Mouse (Mus musculus): ENCODE data around the gene Gipr. TPM values are rescaled to one million over a fixed set of nuclear protein-coding genes. Genes with fewer than 3 reads are reported as not detected.
A peak's percentile ranks its signal among the peaks of the same experiment; 100 is the strongest.

The Gipr gene
- 0.27 and 0.43 TPM in 2 replicates for total RNA-seq (2021)
- long read RNA-seq = 0 reads

GRCm38 (mm10) chr7:19165656-19166423 lies at the start of gene Gipr:
Gene Gipr (minus strand): TSS chr7:19166127.
- no peak for DNase-seq

- DNase-seq = no peak
Observed at GRCm38 (mm10) chr7:19214940-19215339, 49.0 kb upstream of the Gipr start.

GRCm38 (mm10) chr7:19214369-19214768 lies 48.4 kb upstream of the Gipr start:
- DNase-seq = no peak

- no peak for DNase-seq
Observed at GRCm38 (mm10) chr7:19213385-19213784, 47.5 kb upstream of the Gipr start.

- DNase-seq = peak; percentile 66
Observed at GRCm38 (mm10) chr7:19211996-19212755, 46.2 kb upstream of the Gipr start, which contains the start of gene Gpr4. Gene Gpr4 (plus strand): TSS chr7:19212538.

GRCm38 (mm10) chr7:19211041-19211675 lies 45.2 kb upstream of the Gipr start:
- DNase-seq = no peak

GRCm38 (mm10) chr7:19210010-19210409 lies 44.1 kb upstream of the Gipr start:
- DNase-seq = no peak

- DNase-seq = no peak
Observed at GRCm38 (mm10) chr7:19209494-19209893, 43.6 kb upstream of the Gipr start.

GRCm38 (mm10) chr7:19208944-19209472 lies 43.1 kb upstream of the Gipr start:
- no peak for DNase-seq

- no peak for DNase-seq
Observed at GRCm38 (mm10) chr7:19208201-19208910, 42.4 kb upstream of the Gipr start.

- no peak for DNase-seq
Observed at GRCm38 (mm10) chr7:19202065-19202850, 36.3 kb upstream of the Gipr start.

GRCm38 (mm10) chr7:19201660-19202059 lies 35.7 kb upstream of the Gipr start:
- DNase-seq = no peak

GRCm38 (mm10) chr7:19197985-19198384 lies 32.1 kb upstream of the Gipr start:
- DNase-seq = peak; percentile 34

GRCm38 (mm10) chr7:19196676-19197075 lies 30.7 kb upstream of the Gipr start:
- DNase-seq = no peak

- DNase-seq = no peak
Observed at GRCm38 (mm10) chr7:19194676-19195075, 28.7 kb upstream of the Gipr start.

- no peak for DNase-seq
Observed at GRCm38 (mm10) chr7:19184758-19185157, 18.8 kb upstream of the Gipr start.

GRCm38 (mm10) chr7:19184250-19184649 lies 18.3 kb upstream of the Gipr start:
- DNase-seq = no peak

- DNase-seq = peak; percentile 73
Observed at GRCm38 (mm10) chr7:19180862-19181429, 15.0 kb upstream of the Gipr start.

GRCm38 (mm10) chr7:19179936-19180335 lies 14.0 kb upstream of the Gipr start:
- DNase-seq = no peak

- peak; percentile 76 for DNase-seq
Observed at GRCm38 (mm10) chr7:19179173-19179572, 13.2 kb upstream of the Gipr start.
